Mouse (Mus musculus) ovary, postnatal 14 days (tissue): ENCODE measurements around the gene Usp42.

Experiments used
- DNase-seq: peaks from one replicate; pipeline ENCODE4 v3.0.0; 2022; ENCODE audit warnings: low spot score

Usp42 gene

DNA sequence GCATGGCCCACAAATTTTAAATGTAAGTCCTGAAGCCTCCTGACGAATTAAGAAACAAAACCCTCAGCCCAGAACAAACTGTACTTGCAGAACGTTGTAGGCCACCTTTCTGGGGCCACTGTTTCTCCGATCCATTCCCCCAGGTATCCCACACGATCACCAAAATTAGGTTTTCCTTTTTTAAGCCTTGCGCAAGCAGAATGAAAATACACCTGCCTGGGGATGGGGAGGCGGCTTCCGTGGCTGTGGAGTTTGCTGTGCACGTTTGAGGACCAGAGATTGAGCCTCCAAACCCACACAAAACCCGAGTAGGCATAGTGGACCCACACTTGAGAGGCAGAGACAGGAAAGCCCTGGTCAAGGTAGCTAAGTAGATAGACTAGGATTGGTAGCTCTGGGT lies 41.7 kb downstream of the Usp42 start:
- no peak for DNase-seq

DNA sequence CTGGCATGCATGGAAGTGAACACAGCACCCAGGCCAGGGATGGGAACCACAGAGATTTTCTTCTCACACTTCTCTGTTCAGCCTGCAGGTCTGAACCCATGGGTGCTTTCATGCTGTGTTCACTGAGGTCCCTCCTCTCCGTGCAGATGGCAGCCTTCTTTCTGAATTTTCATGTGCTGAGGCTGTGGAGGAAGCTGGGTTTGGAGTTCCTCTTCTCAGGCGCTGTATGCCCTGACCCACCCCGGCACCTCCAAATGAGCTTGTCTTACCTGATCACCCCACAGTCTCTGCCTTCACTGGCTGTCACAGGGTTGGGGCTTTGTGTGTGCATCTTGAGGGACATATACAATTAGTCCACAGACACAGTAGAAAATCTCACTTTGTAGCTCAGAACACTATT lies 44.5 kb downstream of the Usp42 start:
- DNase-seq = no peak

DNA sequence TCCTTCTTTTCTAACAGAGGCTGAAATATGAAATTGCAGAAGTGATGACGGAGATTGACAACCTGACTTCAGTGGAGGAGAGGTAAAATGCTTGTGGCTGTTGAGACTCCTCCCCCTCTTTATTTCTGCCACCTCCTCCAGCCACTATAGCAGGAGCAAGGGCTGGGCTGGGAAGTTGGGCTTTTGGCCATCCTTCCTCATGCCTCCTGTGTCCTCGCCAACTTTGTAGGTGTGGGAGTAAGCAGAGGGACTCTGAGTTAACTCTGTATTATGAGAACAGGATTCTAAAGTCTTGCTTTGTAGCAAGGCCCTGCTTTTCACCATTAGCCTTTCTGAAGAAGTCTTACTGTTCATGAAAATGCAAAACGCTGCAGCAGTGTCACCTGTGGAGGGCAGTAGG lies 45.6 kb downstream of the Usp42 start:
- no peak for DNase-seq

DNA sequence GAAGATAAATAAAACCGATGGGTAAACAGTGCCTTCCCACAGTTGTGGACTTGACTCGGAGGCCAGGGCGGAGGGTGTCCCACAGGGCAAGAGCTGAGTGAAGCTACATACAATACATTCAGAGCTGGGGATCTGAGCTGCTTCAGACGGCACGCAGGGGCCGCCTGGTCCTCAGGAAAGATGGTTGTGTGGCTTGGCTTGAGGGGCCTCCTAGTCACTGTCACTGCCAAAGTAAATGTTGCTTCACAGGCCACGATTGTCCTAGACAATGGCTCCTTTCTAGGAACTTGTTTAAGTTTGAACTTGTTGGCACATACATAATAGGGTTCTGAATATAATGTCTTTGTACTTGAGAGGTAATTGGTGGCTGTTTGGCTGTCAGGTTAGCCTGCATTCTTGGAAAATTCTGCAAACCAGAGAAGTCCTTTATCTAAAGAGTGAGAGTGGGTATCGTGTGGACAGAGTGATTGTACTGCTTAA lies 47.1 kb downstream of the Usp42 start:
- DNase-seq = no peak

DNA sequence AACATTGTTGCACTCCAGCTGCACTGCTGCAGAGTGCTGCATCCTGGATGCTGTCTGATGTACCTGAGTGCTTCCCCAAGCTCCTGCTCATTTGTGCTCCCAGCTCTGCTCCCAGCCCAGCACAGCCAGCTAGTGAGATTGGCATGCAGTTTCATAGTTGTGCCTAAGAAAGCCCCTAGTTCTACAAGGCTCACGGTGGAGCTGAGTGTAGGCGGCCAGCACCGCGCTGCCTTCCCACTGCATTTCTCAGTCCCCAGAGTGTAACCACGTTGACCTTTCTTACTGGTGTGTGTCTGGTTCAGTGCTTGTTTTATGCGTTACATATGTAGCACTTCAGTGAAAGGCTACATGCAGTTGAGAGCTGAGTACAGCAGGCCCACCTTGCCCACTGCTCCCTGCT lies 48.4 kb downstream of the Usp42 start:
- DNase-seq = no peak

DNA sequence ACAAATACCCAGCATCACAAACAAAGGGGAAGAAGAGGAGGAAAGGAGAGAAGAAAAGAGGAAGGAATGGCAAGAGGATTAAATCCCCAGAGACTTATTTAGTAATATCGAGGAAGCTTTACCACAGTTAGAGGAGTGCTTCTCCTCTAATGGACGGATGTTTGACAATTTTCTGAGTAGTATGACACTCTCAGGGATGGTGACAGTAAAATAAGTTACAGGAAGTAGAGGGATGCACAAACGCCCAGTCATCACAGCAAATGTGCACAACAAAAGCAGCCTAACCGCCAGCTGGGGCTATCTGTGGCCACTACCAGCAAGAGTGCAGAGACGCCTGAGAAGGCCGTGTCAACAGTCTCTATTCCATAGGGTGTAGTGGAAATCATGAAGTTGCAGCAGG lies 52.4 kb downstream of the Usp42 start:
- no peak for DNase-seq

DNA sequence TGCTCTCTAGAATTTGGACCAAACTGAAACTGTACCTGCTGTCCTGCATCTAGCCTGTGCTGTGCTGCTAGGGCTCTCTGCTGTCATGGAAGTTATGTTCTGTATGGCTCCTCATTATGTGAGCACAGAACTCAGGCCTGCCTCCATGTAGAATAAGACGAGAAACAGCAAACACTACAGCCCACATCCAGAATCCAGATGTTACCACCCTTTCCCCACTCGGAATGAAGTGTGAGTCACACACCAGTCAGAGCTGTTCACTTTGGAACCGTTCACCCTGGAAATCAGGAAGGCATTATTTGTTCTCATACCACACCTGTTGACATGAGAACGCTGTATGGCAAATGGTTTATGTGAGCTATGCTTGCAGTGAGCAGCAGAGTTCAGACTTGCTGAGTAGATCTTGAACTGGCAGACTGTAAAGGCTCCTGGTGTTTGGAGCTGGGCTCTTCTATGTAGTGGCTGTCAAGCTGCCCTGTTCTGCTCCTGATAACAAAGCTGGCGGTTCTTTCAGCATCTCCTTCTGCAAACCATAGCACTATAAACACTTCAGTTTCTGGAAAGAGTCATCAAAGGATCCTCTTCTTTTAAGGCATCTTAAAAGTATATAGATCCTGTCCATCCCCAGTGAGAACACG lies 53.3 kb downstream of the Usp42 start:
- DNase-seq = no peak

DNA sequence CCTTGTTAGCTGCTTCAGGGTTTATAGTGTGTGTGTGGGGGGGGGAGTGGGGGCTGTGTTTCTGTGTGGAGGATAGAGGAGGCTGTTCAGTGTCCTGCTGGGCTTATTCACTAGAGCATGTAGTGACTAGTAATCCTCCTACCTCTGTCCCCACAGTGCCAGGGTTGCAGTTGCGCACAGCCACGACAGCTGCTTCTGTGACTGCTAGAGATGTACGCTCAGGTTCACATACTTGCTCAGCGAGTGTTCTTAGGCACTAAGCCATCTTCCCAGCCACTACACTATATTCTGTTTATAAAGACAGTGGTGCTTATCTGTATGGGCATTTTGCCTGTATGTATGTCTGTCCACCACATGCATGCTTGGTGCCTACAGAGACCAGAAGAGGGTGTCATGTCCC lies 54.7 kb downstream of the Usp42 start:
- DNase-seq = no peak

DNA sequence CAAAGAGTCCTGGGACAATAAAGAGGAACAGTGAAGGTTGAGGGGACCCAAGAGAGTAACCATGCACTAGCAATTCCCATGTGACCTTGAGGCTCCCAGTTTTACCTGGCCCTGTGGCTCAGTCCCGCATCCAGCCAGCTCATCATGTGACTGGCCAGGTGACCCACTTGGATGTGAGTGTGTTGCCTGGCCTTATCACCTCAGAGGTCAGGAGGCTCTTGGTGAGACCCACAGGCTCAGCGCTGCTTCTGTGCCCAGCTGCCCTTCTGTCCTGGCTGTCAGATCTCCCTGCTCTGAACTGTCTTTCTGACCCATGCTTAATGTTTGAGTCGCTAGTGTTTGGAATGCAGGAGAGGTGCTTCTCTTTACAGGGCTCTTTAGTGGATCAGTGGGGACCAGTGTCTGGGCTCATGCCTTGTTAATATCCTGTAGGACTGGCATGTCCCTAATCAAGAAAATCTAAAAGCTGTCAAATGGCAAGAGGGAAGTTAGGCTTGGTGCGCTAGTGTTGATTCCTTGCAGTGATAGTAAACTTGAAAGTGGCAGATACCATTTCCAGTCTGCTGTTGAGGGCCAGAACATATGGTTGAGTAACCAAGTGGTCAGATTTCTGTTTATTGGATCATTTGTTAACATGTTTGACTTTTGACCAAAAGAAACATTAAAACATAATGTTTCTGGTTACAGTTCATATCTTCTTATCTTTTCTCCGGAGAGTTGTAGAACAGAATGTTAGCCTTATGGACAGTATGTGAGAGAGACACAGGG lies 55.7 kb downstream of the Usp42 start:
- DNase-seq = no peak

DNA sequence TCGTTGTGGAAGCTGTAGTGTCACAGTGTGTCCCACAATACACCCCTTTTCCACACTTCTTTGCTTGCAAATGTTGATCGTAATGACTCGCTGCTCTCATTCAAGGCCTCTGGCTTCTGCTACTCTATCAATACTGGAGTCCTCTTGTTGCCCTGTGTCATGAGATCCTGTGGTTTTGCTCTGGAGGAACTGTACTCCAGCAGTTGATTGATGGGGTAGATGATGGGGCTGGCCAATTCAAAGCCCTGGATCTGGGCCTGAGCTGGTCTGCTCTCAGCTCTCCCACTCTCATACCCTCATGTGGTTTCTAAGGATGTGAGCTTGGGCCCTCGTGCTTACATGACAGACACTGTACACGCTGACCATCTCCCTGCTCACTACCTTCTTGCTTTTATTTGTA lies 57.5 kb downstream of the Usp42 start:
- no peak for DNase-seq

DNA sequence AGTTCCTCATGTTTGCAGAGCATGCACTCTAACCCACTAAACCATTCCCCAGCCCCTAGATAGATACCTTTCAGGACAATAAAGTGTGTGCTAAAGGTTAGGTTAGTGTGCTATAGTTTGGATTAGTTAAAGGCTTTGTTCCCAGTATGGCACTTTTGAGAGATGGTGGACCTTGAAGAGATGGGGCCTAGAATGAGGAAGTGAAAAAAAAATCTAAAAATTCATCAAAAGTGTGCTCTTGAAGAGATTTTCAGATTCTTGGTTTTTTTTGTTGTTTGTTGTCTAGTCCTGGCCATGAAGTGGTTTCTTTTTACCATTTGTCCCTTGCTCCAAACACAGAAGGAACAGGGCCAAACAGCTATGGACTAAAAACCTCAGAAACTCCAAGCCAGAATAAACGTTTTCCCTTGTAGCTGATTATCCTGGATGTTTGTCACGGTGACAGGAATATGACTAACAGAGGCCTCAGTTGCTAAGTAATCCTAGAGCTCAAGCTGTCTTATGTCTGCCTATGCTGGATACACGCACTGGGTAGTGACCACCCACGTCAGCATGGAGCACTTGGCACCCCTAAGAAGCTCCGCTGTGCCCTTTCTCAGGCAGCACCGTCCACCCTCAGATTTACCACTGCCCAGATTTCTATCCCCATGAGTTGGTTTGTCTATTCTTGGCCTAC lies 61.2 kb downstream of the Usp42 start:
- no peak for DNase-seq

DNA sequence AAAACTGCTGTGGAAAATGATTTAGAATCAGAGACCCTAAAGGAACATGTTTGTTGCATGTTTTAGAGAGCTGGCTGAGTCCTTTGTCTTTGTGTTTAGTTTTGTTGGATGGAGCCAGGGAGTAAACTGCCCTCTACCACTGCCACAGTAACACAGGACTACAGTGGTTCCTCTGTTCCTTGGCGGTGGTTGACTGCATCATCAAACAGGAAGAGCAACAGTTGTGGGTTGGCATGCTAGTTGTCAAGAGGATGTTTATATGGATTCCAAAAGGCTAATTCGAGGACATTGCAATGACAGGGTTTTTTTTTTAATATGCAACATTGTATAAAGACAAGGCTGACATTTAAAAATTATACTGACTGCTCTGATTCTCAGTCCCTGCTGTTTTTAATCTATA lies 62.2 kb downstream of the Usp42 start:
- no peak for DNase-seq

DNA sequence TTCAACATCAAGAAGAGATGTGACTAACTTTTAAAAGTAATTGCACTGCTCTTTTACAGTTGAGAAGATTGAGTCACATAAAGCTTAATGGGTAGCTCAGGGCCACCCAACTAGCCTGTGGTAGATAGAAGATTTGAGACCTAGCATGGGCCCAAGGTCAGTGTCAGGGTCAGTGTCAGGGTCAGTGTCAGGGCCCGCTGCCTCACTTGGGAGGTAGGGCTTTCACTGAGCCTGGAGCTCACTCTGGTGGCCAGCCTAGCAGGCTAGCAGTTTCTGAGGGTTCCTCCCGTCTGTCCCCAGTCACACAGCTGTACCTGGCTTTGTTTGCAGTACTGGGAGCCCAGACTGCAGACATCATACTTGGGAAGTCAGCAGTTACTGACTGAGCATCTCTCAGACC lies 62.7 kb downstream of the Usp42 start:
- no peak for DNase-seq

DNA sequence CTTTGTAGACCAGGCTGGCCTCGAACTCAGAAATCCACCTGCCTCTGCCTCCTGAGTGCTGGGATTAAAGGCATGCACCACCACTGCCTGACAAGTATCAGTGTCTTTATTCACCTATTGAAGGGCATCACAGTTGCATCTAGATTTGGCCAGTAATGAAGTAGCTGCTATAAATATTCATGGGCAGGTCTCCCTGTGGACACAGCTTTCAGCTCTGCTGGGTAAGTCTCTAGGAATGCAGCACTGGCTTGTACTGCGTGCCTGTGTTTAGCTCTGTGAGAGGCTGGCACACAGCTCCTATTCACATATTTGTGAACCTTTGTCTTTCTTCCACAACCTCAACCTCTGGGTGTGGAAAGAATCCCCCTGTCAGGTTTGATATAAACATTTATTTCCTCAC lies 63.2 kb downstream of the Usp42 start:
- DNase-seq = no peak

DNA sequence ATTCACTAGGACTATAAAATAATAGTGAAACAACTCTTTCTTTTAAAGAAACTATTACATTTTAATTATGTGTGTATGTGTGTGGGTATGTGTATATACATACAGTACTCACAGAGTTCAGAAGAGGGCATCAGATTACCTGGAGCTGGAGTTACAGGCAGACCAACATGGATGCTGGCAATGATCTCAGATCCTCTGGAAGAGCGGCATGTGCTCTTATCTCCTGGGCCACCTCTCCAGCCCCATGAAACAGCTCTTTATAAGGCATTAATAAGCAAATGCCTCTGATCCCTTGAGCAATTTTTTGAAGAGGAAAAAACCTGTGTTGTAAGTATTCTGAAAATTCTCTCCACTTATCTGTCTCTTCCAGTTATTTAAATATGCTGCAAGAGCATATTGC lies 66.1 kb downstream of the Usp42 start:
- DNase-seq = no peak

DNA sequence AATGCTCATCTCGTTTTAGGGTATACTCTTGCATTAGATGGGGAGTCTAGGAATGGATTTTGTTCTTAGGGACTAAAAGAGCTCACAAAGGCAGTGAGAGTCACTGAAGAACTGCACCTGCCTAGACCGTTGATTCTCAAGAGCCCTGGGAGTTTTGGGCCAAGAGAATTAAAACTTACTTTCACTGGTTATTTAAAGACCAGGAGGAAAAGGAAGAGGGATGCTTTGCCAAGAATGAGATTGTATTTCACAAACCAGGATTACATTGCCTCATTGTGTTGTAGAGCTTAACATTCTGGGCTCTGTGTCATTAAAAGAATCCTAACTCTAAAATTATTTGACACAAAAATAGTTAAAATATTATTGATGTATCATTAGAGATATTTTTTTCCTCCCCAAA lies 66.5 kb downstream of the Usp42 start:
- DNase-seq = no peak

DNA sequence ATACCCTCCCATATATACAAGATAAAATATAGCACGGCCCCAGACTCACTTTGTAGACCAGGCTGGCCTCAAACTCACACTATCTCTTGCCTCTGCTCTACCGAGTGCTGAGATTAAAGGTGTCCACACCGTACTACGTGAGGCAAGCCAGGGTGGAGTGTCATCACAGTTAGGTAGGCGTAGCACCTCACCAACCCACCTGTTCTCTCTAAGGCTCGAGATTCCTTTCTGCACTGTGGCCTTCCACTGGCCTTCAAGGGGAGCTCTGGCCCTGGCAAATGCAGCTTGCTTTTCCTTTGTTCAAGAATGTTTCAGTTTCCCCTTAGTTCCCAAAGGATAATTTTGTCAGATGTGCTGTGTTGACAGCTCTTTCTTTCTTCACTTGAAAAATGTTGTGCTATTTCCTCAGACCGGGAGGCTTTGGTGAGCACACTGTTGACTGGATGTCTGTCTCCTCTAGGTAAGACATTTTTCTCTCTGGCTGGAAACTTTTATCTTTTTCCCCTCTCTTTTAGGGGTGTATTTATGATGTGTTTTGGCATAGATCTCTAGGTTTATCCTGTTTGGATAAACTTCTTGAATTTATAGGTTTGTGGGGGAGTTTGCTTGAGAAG lies 68.9 kb downstream of the Usp42 start:
- no peak for DNase-seq
